Mouse (Mus musculus) neural tube, embryonic 11.5 days (tissue): ENCODE results near the gene Serpinb9. TPM values are rescaled to one million over a fixed set of nuclear protein-coding genes. Genes with fewer than 3 reads are reported as not detected.

Experiments
- ATAC-seq: fragments of 200-750 bp; cut with Nextera tagmentation; 2 replicates; pipeline ENCODE4 v1.8.0; 2017; ENCODE audit warnings: moderate number of reproducible peaks, mild to moderate bottlenecking, moderate TSS enrichment, moderate library complexity; ENCODE audit not compliant: insufficient read depth, low FRiP score, low TSS enrichment
- DNase-seq: peaks from one replicate; pipeline ENCODE4 v3.0.0-alpha.2; 2015; ENCODE audit warnings: low spot score
- H3K27ac ChIP-seq: fragments of 300-500 bp; sonication (generic); 2 replicates; pipeline ENCODE4 v1.5.1; 2014; ENCODE audit warnings: low read depth, mild to moderate bottlenecking, low read length
- H3K27me3 ChIP-seq: fragments of 300-500 bp; sonication (generic); 2 replicates; pipeline ENCODE4 v1.6.1; 2014; ENCODE audit warnings: mild to moderate bottlenecking, low read length, mixed read lengths; ENCODE audit not compliant: control insufficient read depth, insufficient read depth
- H3K36me3 ChIP-seq: fragments of 300-500 bp; sonication (generic); 2 replicates; pipeline ENCODE4 v1.6.1; 2014; ENCODE audit warnings: mild to moderate bottlenecking, low read length, moderate library complexity, mixed read lengths; ENCODE audit not compliant: control insufficient read depth, insufficient read depth
- H3K4me1 ChIP-seq: fragments of 300-500 bp; sonication (generic); 2 replicates; pipeline ENCODE4 v1.6.1; 2014; ENCODE audit warnings: low read length, mixed read lengths; ENCODE audit not compliant: control insufficient read depth, insufficient read depth
- H3K4me2 ChIP-seq: fragments of 300-500 bp; sonication (generic); 2 replicates; pipeline ENCODE4 v1.6.1; 2014; ENCODE audit warnings: low read depth, mild to moderate bottlenecking, moderate library complexity
- H3K4me3 ChIP-seq: fragments of 300-500 bp; sonication (generic); 2 replicates; pipeline ENCODE4 v1.5.1; 2014; ENCODE audit warnings: low read depth, low read length
- H3K9ac ChIP-seq: fragments of 300-500 bp; sonication (generic); 2 replicates; pipeline ENCODE4 v1.6.1; 2014; ENCODE audit warnings: mild to moderate bottlenecking, low read length
- H3K9me3 ChIP-seq: fragments of 300-500 bp; sonication (generic); 2 replicates; pipeline ENCODE4 v1.6.1; 2016; ENCODE audit warnings: low read length; ENCODE audit not compliant: control insufficient read depth
- WGBS: fragments of 180-500 bp; shearing (Covaris S2); extraction: QIAGEN DNeasy Blood & Tissue Kit; methylation state at CpG from one replicate; pipeline ENCODE4 v1.1.7; 2014; 5-methylcytosine and 5-hydroxymethylcytosine counted together
- polyA plus RNA-seq: library from polyadenylated mRNA; unstranded; fragments of >200 nt; fragmentation: Nextera tagmentation; extraction: Ambion mirVana; gene quantifications from 2 replicates; pipeline ENCODE4 v1.2.1, GENCODE M21; 2014

Serpinb9 gene
- polyA plus RNA-seq, 1 experiment from 2014 or later, result 1.2 TPM

GRCm38 (mm10) chr13:32968353-32968984 lies 34.6 kb upstream of the Serpinb9 start:
- H3K27me3 ChIP-seq, result no peaks in the 10 kb centered on the region
- H3K4me1 ChIP-seq, result no peaks in the 10 kb centered on the region
- no peak for DNase-seq
- H3K27ac ChIP-seq, result no peak overlapping the region
- no peak overlapping the region for H3K4me3 ChIP-seq
- 83% methylated on average over 5 of the region's 5 CpGs for WGBS
- no peak overlapping the region for H3K4me2 ChIP-seq
- no peak overlapping the region for H3K9ac ChIP-seq
- H3K9me3 ChIP-seq, result no peaks in the 10 kb centered on the region
- no peak for ATAC-seq
- no peaks in the 10 kb centered on the region for H3K36me3 ChIP-seq

GRCm38 (mm10) chr13:32968996-32969640 lies 33.9 kb upstream of the Serpinb9 start:
- Histone ChIP-seq H3K9me3 (no peaks in the 10 kb centered on the region), H3K36me3 (no peaks in the 10 kb centered on the region), H3K4me1 (no peaks in the 10 kb centered on the region), H3K27me3 (no peaks in the 10 kb centered on the region), H3K9ac (no peak overlapping the region), H3K4me3 (no peak overlapping the region), H3K27ac (no peak overlapping the region), H3K4me2 (no peak overlapping the region)
- no peak for DNase-seq
- 71% methylated on average over 4 of the region's 4 CpGs for WGBS
- ATAC-seq, result no peak

GRCm38 (mm10) chr13:32969641-32970040 lies 33.4 kb upstream of the Serpinb9 start:
- 82% methylated on average over 1 of the region's 1 CpGs for WGBS
- no peaks in the 10 kb centered on the region for H3K4me1 ChIP-seq
- H3K9ac ChIP-seq, result no peak overlapping the region
- H3K4me2 ChIP-seq, result no peak overlapping the region
- H3K36me3 ChIP-seq, result no peaks in the 10 kb centered on the region
- H3K9me3 ChIP-seq, result no peaks in the 10 kb centered on the region
- no peak overlapping the region for H3K27ac ChIP-seq
- no peak overlapping the region for H3K4me3 ChIP-seq
- no peaks in the 10 kb centered on the region for H3K27me3 ChIP-seq
- DNase-seq (no peak), ATAC-seq (no peak)

- no peak overlapping the region for H3K4me3 ChIP-seq
- no peak for ATAC-seq
- H3K27ac ChIP-seq, result no peak overlapping the region
- H3K4me2 ChIP-seq, result no peak overlapping the region
- no peak for DNase-seq
- H3K9me3 ChIP-seq, result no peaks in the 10 kb centered on the region
- no peak overlapping the region for H3K9ac ChIP-seq
- H3K27me3 ChIP-seq, result no peaks in the 10 kb centered on the region
- no peaks in the 10 kb centered on the region for H3K36me3 ChIP-seq
- WGBS, result 91% methylated on average over 3 of the region's 3 CpGs
- H3K4me1 ChIP-seq, result no peaks in the 10 kb centered on the region
Measured at GRCm38 (mm10) chr13:32970776-32971175, 32.3 kb upstream of the Serpinb9 start.

- H3K36me3 ChIP-seq, result no peaks in the 10 kb centered on the region
- no peak overlapping the region for H3K9ac ChIP-seq
- H3K9me3 ChIP-seq, result no peaks in the 10 kb centered on the region
- no peak overlapping the region for H3K4me2 ChIP-seq
- ATAC-seq, result no peak
- no peaks in the 10 kb centered on the region for H3K4me1 ChIP-seq
- no peak overlapping the region for H3K27ac ChIP-seq
- no peak overlapping the region for H3K4me3 ChIP-seq
- no peak for DNase-seq
- no peaks in the 10 kb centered on the region for H3K27me3 ChIP-seq
- WGBS, result 95% methylated on average over 2 of the region's 2 CpGs
Measured at GRCm38 (mm10) chr13:32974268-32974667, 28.8 kb upstream of the Serpinb9 start.

GRCm38 (mm10) chr13:32974889-32975460 lies 28.1 kb upstream of the Serpinb9 start:
- DNase-seq (no peak), ATAC-seq (no peak)
- Histone ChIP-seq H3K4me2 (no peak overlapping the region), H3K4me3 (no peak overlapping the region), H3K27me3 (no peaks in the 10 kb centered on the region), H3K9me3 (no peaks in the 10 kb centered on the region), H3K4me1 (no peaks in the 10 kb centered on the region), H3K9ac (no peak overlapping the region), H3K36me3 (no peaks in the 10 kb centered on the region), H3K27ac (no peak overlapping the region)
- WGBS, result 82% methylated on average over 3 of the region's 3 CpGs

GRCm38 (mm10) chr13:32975710-32976109 lies 27.3 kb upstream of the Serpinb9 start:
- Histone ChIP-seq H3K4me3 (no peak overlapping the region), H3K27me3 (no peaks in the 10 kb centered on the region), H3K9ac (no peak overlapping the region), H3K36me3 (no peaks in the 10 kb centered on the region), H3K27ac (no peak overlapping the region), H3K4me1 (no peaks in the 10 kb centered on the region), H3K4me2 (no peak overlapping the region), H3K9me3 (no peaks in the 10 kb centered on the region)
- ATAC-seq, result no peak
- WGBS, result 79% methylated on average over 2 of the region's 2 CpGs
- DNase-seq, result no peak

GRCm38 (mm10) chr13:32982556-32983042 lies 20.5 kb upstream of the Serpinb9 start:
- ATAC-seq (no peak), DNase-seq (no peak)
- Histone ChIP-seq H3K27ac (no peak overlapping the region), H3K9ac (no peak overlapping the region), H3K4me2 (no peak overlapping the region), H3K4me3 (no peak overlapping the region), H3K9me3 (no peaks in the 10 kb centered on the region), H3K4me1 (no peaks in the 10 kb centered on the region), H3K36me3 (no peaks in the 10 kb centered on the region), H3K27me3 (no peaks in the 10 kb centered on the region)
- 79% methylated on average over 4 of the region's 4 CpGs for WGBS

GRCm38 (mm10) chr13:32986256-32986655 lies 16.8 kb upstream of the Serpinb9 start:
- Histone ChIP-seq H3K4me2 (no peak overlapping the region), H3K4me3 (no peak overlapping the region), H3K36me3 (no peaks in the 10 kb centered on the region), H3K27me3 (no peaks in the 10 kb centered on the region), H3K27ac (no peak overlapping the region), H3K4me1 (no peaks in the 10 kb centered on the region), H3K9me3 (no peaks in the 10 kb centered on the region), H3K9ac (no peak overlapping the region)
- DNase-seq (no peak), ATAC-seq (no peak)
